Mouse (Mus musculus) limb, embryonic 10.5 days (tissue): ENCODE data around the gene Cul4a. TPM values are rescaled to one million over a fixed set of nuclear protein-coding genes. Genes with fewer than 3 reads are reported as not detected.
"Not testable (repeated sequence)": the region's sequence is repeated elsewhere in the genome, so short reads cannot be mapped to it uniquely, and the experiment has no call there.

Experiments used
- DNase-seq: peaks from one replicate; pipeline ENCODE4 v3.0.0-alpha.2; 2017; ENCODE audit warnings: low spot score
- H3K27ac ChIP-seq: fragments of 300-500 bp; sonication (generic); 2 replicates; pipeline ENCODE4 v1.5.1; 2016; ENCODE audit warnings: mild to moderate bottlenecking
- H3K27me3 ChIP-seq: fragments of 300-500 bp; sonication (generic); 2 replicates; pipeline ENCODE4 v1.6.1; 2016; ENCODE audit warnings: low read depth, mild to moderate bottlenecking; ENCODE audit not compliant: poor library complexity, severe bottlenecking
- H3K36me3 ChIP-seq: fragments of 300-500 bp; sonication (generic); 2 replicates; pipeline ENCODE4 v1.6.1; 2016; ENCODE audit warnings: mild to moderate bottlenecking, moderate library complexity
- H3K4me1 ChIP-seq: fragments of 300-500 bp; sonication (generic); 2 replicates; pipeline ENCODE4 v1.6.1; 2016
- H3K4me3 ChIP-seq: fragments of 300-500 bp; sonication (generic); 2 replicates; pipeline ENCODE4 v1.5.1; 2016; ENCODE audit warnings: mild to moderate bottlenecking, moderate library complexity
- H3K9me3 ChIP-seq: fragments of 300-500 bp; sonication (generic); replicated peaks from 2 replicates; pipeline ENCODE4 v1.6.1; 2016; ENCODE audit warnings: mild to moderate bottlenecking
- WGBS: fragments of 180-500 bp; shearing (Covaris S2); methylation state at CpG from one replicate; pipeline ENCODE4 v1.1.7; 2016; 5-methylcytosine and 5-hydroxymethylcytosine counted together
- polyA plus RNA-seq: library from polyadenylated mRNA; unstranded; fragments of >200 nt; fragmentation: Nextera tagmentation; extraction: Ambion mirVana; gene quantifications from 2 replicates; pipeline ENCODE4 v1.2.1, GENCODE M21; 2016

Gene Cul4a
- polyA plus RNA-seq, 1 experiment from 2014 or later = 104 TPM

DNA sequence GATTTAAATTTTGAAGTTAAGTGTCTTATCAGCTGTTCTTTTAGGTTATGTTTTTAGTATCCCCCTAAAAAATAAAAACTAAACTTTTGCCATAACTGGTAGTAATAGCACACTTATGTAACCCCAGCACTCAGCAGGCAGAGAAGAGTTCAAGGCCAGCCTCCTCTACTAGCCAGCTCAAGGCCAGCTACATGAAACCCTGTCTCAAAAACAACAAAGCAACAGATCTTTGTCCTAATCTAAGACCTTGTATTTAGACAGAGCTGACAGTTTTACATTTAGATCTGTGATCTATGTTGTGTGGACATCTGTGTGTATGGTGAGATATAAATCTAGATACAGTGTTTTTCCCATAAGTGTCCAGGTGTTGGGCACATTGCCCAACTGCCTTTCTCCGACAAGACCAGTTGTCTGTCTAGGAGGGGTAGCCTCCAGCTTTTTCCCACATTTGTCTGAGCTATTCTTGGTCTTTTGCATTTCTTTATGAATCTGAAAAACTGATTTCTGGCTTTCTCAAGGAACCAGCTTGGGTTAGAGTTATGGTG lies 4.1 kb downstream of the Cul4a start:
- H3K4me3 ChIP-seq = no peak overlapping the region
- no peaks in the 10 kb centered on the region for H3K27me3 ChIP-seq
- 82% methylated on average over 1 of the region's 1 CpGs for WGBS
- no peaks in the 10 kb centered on the region for H3K9me3 ChIP-seq
- H3K36me3 ChIP-seq = peaks cover 45% of the 10 kb centered on the region
- no peak overlapping the region for H3K27ac ChIP-seq
- no peak for DNase-seq
- peaks cover 18% of the 10 kb centered on the region for H3K4me1 ChIP-seq

DNA sequence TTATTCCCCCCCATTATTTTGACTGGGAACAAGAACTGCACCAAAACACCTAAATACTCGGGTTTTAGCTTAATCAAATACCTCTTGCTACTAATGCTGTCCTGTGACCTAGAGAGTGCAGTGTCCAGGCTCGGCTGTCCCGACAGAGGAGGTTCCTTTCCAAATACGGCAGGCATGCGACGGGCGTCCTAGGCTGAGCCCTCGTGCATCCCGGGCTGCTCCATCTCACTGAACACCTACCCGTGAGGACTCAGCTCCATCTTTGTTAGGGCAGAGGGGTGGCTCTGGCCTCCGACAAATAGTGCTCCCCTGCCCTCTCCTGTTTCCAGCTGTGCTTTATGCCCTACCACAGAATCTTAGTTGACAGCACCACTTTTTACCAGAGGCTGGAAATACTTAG lies 6.5 kb downstream of the Cul4a start:
- DNase-seq = no peak
- Histone ChIP-seq H3K27ac (no peak overlapping the region), H3K36me3 (peaks cover 60% of the 10 kb centered on the region), H3K27me3 (no peaks in the 10 kb centered on the region), H3K9me3 (no peaks in the 10 kb centered on the region), H3K4me1 (0 out of 2 replicates have a peak, but pooled peaks cover 10% of the 10 kb centered on the region), H3K4me3 (no peak overlapping the region)
- 90% methylated on average over 11 of the region's 11 CpGs for WGBS

DNA sequence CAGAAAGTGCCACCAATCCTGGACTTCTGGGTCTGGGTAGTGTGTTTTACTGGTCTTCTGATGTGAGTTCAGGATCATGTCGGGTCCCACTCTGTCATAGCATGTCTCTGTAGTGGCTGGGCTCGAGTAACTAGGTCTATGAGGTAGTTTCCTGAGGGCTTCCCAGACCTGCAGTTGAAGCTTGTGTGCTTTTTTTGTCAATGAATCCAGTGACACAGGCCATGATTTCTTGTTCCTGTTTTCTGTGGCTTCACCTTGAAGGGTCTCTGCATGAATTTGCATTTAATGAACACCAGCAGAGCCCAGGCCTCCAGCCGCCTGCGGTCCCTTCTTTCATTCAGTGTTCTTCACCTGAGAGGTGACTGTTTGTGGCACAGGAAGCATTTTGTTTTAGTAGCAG lies 7.8 kb downstream of the Cul4a start:
- no peak overlapping the region for H3K4me3 ChIP-seq
- no peak for DNase-seq
- WGBS = 93% methylated on average over 4 of the region's 4 CpGs
- no peaks in the 10 kb centered on the region for H3K9me3 ChIP-seq
- no peak overlapping the region for H3K27ac ChIP-seq
- H3K4me1 ChIP-seq = 0 out of 2 replicates have a peak, but pooled peaks cover 4% of the 10 kb centered on the region
- peaks cover 62% of the 10 kb centered on the region for H3K36me3 ChIP-seq
- H3K27me3 ChIP-seq = no peaks in the 10 kb centered on the region

DNA sequence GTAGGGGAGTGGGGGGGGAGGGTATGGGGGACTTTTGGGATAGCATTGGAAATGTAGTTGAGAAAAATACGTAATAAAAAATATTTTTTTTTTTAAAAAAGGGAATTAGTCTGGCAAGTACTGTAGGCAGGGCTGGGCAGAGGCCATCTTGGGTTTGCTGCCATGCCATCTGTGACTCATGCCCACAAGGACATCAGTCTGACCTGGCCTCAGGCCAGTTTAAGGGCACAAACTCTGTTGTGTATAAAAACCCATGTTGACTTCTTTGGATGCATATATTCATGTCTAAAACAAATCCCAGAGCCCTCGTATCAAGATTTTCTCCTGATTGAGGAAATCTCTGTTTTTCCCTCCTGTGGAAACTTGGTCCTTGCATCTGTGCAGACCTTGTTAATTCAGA lies 11.7 kb downstream of the Cul4a start:
- Histone ChIP-seq H3K27me3 (no peaks in the 10 kb centered on the region), H3K4me1 (no peaks in the 10 kb centered on the region), H3K27ac (no peak overlapping the region), H3K36me3 (peaks cover 78% of the 10 kb centered on the region), H3K4me3 (no peak overlapping the region), H3K9me3 (no peaks in the 10 kb centered on the region)
- DNase-seq = no peak
- WGBS = 100% methylated on average over 2 of the region's 2 CpGs

DNA sequence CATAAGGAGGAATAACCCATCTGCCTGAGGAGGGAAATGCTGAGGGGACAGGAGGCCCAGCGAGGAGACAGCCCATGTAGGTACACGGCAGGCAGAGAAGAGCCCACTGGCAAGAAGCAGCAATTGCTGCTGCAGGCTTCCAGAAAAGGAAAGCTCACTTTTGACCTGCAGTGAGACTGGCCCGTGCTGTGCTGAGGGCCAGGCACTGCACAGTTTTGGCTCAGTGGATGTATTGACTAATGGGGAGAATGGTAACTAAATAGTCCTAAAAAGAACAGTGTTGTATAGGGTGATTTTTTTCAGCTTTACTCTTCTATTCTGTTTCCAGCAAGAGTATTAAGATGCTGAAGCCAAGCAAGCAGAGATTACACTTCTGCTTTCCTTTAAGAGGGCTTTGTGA lies 13.1 kb downstream of the Cul4a start:
- H3K9me3 ChIP-seq = no peaks in the 10 kb centered on the region
- 88% methylated on average over 3 of the region's 3 CpGs for WGBS
- H3K4me3 ChIP-seq = no peak overlapping the region
- H3K36me3 ChIP-seq = peaks cover 79% of the 10 kb centered on the region
- no peak overlapping the region for H3K27ac ChIP-seq
- no peaks in the 10 kb centered on the region for H3K27me3 ChIP-seq
- no peaks in the 10 kb centered on the region for H3K4me1 ChIP-seq
- no peak for DNase-seq

DNA sequence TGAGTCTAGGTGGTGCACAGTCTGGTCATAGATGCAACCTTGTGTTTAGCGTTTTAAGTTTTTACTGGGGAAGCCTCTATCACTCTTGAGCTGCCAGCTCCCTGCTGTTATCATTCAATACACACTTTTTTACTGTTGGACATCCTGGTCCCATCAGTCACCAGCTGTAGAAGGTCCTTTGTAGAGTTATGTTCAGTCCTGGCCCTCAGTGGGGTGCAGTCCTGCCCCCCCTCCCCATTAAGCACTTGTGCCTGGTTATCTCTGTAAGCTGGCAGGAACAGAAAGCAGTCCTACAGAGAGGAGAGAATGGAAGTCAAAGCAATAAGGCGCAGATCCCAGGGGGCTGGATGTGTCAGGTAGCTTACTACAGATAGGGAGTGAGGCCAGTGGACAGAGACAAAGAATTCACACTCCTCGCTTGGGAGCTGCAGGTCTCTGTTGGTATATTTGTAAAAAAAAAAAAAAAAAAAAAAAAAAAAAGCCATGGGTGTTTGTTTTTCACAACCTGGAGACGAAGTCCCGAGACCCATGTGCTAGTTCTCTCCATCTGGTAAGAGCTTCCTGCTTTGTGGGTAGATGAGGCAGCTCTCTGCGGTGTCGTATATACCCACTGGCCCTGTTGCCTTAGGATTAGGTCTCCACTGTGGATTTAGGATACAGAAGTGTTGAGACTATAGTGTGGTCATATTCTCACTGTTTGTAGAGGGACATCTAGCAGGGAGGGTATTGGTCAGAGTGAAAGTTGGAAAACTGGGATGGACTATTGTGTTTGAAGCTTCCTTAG lies 15.7 kb downstream of the Cul4a start:
- Histone ChIP-seq H3K36me3 (peaks cover 80% of the 10 kb centered on the region), H3K4me3 (no peak overlapping the region), H3K4me1 (no peaks in the 10 kb centered on the region), H3K27me3 (no peaks in the 10 kb centered on the region), H3K27ac (no peak overlapping the region), H3K9me3 (no peaks in the 10 kb centered on the region)
- 88% methylated on average over 7 of the region's 7 CpGs for WGBS
- no peak for DNase-seq

DNA sequence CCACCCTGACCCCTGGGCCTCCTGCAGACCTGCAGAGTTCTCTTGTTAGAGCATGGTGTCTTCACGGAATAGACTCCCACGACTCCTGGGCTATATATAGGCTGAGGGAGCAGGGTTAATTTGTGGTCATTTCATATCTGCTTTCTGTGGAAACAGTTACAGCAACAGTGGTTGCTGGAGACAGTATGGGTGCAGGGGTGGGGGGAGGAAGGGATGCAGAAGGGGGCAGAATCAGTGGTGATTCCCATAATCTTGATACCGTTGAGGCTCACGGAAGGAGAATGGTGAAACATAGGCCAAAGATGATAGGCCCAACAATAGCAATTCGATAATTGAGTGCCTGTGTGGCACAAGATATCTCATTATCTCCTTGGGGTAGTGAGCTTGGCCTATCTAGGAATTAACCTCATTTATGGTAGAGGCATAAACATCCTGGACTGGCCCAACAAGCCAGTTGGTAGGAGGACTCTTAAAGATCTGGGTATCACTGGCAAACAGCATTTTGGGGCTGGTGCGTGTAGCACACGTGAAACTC lies 17.5 kb downstream of the Cul4a start:
- Histone ChIP-seq H3K4me3 (no peak overlapping the region), H3K27me3 (no peaks in the 10 kb centered on the region), H3K4me1 (no peaks in the 10 kb centered on the region), H3K36me3 (peaks cover 91% of the 10 kb centered on the region), H3K27ac (no peak overlapping the region), H3K9me3 (no peaks in the 10 kb centered on the region)
- WGBS = 93% methylated on average over 7 of the region's 7 CpGs
- no peak for DNase-seq

DNA sequence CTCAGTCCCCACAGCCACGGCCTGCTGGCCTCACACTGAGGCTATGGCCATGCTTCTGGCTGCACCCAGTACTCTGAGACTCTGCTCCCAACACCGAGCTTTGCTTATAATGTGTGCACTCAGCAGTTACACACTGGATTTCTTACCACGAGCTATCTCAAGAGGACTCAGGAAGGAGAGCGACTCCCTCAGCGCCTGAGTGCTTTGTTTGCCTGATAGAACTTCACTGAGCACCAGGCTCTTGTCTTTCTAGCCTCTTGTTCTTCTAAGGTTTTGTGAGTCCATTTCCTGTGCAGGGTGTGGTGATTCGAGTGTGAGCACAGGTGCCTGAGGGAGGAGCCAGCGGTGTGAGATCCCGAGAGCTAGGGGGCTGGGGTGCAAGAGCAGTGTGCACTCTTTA lies 19.5 kb downstream of the Cul4a start:
- Histone ChIP-seq H3K4me3 (no peak overlapping the region), H3K27me3 (no peaks in the 10 kb centered on the region), H3K4me1 (no peaks in the 10 kb centered on the region), H3K36me3 (peaks cover 92% of the 10 kb centered on the region), H3K27ac (no peak overlapping the region), H3K9me3 (no peaks in the 10 kb centered on the region)
- 93% methylated on average over 8 of the region's 8 CpGs for WGBS
- no peak for DNase-seq

DNA sequence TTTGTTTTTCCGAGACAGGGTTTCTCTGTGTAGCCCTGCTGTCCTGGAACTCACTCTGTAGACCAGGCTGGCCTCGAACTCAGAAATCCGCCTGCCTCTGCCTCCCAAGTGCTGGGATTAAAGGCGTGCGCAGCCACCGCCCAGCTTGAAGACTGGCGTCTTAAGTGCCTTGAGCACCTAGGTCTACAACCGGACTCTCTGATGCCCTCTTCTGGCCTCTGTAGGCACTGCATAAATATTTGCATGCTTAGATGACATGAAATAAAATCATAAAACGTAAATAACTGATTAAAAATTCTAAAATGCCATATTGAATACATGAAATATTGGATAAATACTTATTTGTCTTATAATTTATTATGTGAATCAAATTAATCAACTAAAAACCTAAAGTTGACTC lies 26.8 kb downstream of the Cul4a start:
- not testable (repeated sequence) for H3K4me1 ChIP-seq, H3K27me3 ChIP-seq, DNase-seq, H3K9me3 ChIP-seq, H3K27ac ChIP-seq, H3K4me3 ChIP-seq
- 74% methylated on average over 9 of the region's 9 CpGs for WGBS
- peaks cover 96% of the 10 kb centered on the region for H3K36me3 ChIP-seq

DNA sequence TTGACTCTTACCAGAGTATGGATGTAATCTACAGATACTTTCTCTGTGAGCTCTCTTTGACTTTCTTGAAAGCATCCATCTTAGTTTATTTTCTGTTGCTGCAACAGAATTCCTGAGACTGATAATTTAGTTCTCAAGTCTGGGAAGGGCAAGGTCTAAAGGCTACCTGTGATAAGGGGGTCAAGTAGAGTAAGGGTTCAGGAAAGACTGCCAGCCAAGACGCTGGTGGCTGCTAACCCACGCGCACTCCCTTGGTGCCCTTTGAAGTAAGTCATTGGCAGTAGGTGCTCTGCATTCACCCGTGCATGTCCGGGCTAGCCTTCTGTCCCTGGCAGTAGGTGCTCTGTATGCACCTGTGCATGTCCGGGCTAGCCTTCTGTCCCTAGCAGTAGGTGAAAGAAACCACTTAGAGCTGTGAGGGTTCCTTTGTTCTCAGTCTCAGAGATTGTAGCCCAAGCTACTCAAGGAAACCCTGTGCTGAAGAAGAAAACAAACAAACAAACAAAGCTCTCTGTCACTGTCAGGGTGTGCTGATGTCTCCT lies 34.3 kb downstream of the Cul4a start:
- 93% methylated on average over 6 of the region's 6 CpGs for WGBS
- Histone ChIP-seq H3K27ac (no peak overlapping the region), H3K4me3 (no peak overlapping the region), H3K4me1 (no peaks in the 10 kb centered on the region), H3K9me3 (no peaks in the 10 kb centered on the region), H3K27me3 (no peaks in the 10 kb centered on the region), H3K36me3 (peaks cover 98% of the 10 kb centered on the region)
- DNase-seq = no peak

DNA sequence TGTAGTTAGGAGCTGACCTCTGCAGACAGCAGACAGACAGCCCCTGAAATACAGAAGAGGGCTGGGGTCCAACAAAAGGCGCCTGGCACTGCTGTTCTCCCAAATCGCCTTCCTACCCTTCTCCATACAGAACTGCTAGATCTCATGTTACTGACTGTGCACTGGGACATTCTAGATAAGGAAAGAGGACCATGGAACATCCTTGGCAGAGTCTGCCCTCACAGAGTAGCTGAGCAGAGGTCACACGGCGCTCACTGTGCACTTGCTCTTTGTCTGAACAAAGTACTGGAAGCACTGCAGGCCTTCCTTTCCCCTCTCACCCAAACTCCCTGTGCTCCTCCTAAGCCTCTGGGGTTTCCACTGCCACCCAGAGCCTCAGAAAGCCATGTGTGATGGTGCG lies 36.3 kb downstream of the Cul4a start:
- WGBS = 90% methylated on average over 5 of the region's 5 CpGs
- Histone ChIP-seq H3K4me3 (no peak overlapping the region), H3K4me1 (no peaks in the 10 kb centered on the region), H3K36me3 (peaks cover 98% of the 10 kb centered on the region), H3K27ac (no peak overlapping the region), H3K27me3 (no peaks in the 10 kb centered on the region), H3K9me3 (no peaks in the 10 kb centered on the region)
- no peak for DNase-seq

DNA sequence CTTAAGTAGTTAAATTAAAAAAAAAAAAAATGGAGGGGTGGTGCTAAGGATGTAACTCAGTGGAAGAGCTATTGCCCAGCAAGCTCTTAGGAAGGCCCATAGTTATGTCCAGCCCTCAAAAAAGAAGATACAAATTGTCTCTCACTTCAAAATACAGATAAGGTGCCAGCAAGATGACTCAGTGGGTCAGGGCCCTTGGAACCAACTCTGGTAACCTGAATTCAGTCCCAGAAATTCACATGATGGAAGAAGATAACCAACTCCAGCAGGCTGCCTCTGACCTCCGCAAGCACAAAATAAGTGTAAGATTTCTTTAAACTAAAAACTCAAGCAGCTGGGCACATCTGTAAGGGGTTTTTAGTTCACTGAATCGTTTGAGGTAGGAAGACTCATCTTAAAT lies 43.1 kb downstream of the Cul4a start:
- DNase-seq = no peak
- Histone ChIP-seq H3K4me3 (no peak overlapping the region), H3K27ac (no peak overlapping the region), H3K9me3 (no peaks in the 10 kb centered on the region), H3K27me3 (no peaks in the 10 kb centered on the region), H3K4me1 (no peaks in the 10 kb centered on the region), H3K36me3 (peaks cover 64% of the 10 kb centered on the region)
- 88% methylated on average over 2 of the region's 2 CpGs for WGBS

DNA sequence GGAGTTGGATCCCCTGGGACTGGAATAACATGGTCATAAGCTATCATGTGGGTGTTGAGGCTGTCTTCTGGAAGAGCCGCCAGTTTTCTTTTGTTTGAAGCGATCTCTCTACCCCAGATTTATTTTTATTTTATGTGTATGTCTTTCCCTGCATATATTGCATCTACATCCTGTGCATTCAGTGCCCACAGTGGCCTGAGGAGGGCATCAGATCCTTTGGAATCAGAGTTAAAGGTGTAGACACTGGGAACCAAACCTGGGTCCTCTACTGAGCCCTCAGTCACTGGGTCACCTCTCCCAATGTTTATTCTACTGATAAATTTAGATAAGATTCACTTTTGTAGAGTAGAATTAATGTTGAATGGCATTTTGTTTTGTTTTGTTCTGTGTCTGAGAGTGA lies 43.9 kb downstream of the Cul4a start:
- H3K4me1 ChIP-seq = no peaks in the 10 kb centered on the region
- H3K4me3 ChIP-seq = no peak overlapping the region
- peaks cover 58% of the 10 kb centered on the region for H3K36me3 ChIP-seq
- no peaks in the 10 kb centered on the region for H3K9me3 ChIP-seq
- 97% methylated on average over 2 of the region's 2 CpGs for WGBS
- DNase-seq = no peak
- no peak overlapping the region for H3K27ac ChIP-seq
- H3K27me3 ChIP-seq = no peaks in the 10 kb centered on the region
